Mouse (Mus musculus) heart, adult 11 months (tissue): ENCODE data around the gene Fntb.
A peak's percentile ranks its signal among the peaks of the same experiment; 100 is the strongest.

Source experiments
- DNase-seq: peaks from one replicate; pipeline ENCODE4 v3.0.0; 2022

The Fntb gene

GRCm38 (mm10) chr12:76889404-76890184, 124.2 kb downstream of the Fntb start:
- DNase-seq, result no peak

- no peak for DNase-seq
These were observed 125.8 kb downstream of the Fntb start for GRCm38 (mm10) chr12:76891160-76891559.

- DNase-seq, result no peak
These were observed 127.7 kb downstream of the Fntb start for GRCm38 (mm10) chr12:76892910-76893695.

GRCm38 (mm10) chr12:76894792-76895559, 129.6 kb downstream of the Fntb start:
- DNase-seq, result no peak

- DNase-seq, result no peak
These were observed 130.4 kb downstream of the Fntb start for GRCm38 (mm10) chr12:76895777-76896176.

GRCm38 (mm10) chr12:76896566-76896965, 131.2 kb downstream of the Fntb start:
- no peak for DNase-seq

GRCm38 (mm10) chr12:76897006-76897405, 131.6 kb downstream of the Fntb start:
- DNase-seq, result no peak

GRCm38 (mm10) chr12:76898141-76898540, 132.8 kb downstream of the Fntb start:
- no peak for DNase-seq

GRCm38 (mm10) chr12:76899261-76899975, 134.0 kb downstream of the Fntb start:
- DNase-seq, result no peak

GRCm38 (mm10) chr12:76901508-76902294, 136.3 kb downstream of the Fntb start:
- no peak for DNase-seq

GRCm38 (mm10) chr12:76906278-76906677, 140.9 kb downstream of the Fntb start:
- DNase-seq, result no peak

- no peak for DNase-seq
These were observed 143.8 kb downstream of the Fntb start for GRCm38 (mm10) chr12:76909218-76909617.

GRCm38 (mm10) chr12:76910258-76910940, 145.0 kb downstream of the Fntb start:
- DNase-seq, result no peak

GRCm38 (mm10) chr12:76911171-76911726, 145.9 kb downstream of the Fntb start:
- no peak for DNase-seq

- peak; percentile 94 for DNase-seq
These were observed 146.8 kb downstream of the Fntb start for GRCm38 (mm10) chr12:76912193-76912592.

GRCm38 (mm10) chr12:76916163-76916562, 150.8 kb downstream of the Fntb start:
- DNase-seq, result no peak

GRCm38 (mm10) chr12:76918113-76918512, 152.7 kb downstream of the Fntb start:
- no peak for DNase-seq

- no peak for DNase-seq
These were observed 153.5 kb downstream of the Fntb start for GRCm38 (mm10) chr12:76918855-76919254.

- DNase-seq, result no peak
These were observed 155.0 kb downstream of the Fntb start for GRCm38 (mm10) chr12:76920398-76920797.

GRCm38 (mm10) chr12:76920990-76921389, 155.6 kb downstream of the Fntb start:
- DNase-seq, result no peak

- peak; percentile 96 for DNase-seq
These were observed 157.7 kb downstream of the Fntb start for GRCm38 (mm10) chr12:76923118-76923517.
